Mouse (Mus musculus) liver, adult 2 months (tissue): Measurements from ENCODE around the gene Crb1. TPM values are rescaled to one million over a fixed set of nuclear protein-coding genes. Genes with fewer than 3 reads are reported as not detected.

Source experiments
- DNase-seq: peaks from one replicate; pipeline ENCODE4 v3.0.0-alpha.2; 2011; ENCODE audit warnings: low read depth, low spot score; ENCODE audit errors: extremely low read depth
- H3K27ac ChIP-seq: fragments of 200-500 bp; replicated peaks from 2 replicates; pipeline ENCODE4 v1.5.1; 2012; ENCODE audit warnings: low read depth, mild to moderate bottlenecking, control low read depth, inconsistent platforms, low read length; ENCODE audit not compliant: insufficient read depth
- H3K27me3 ChIP-seq: fragments of 200-500 bp; 2 replicates; pipeline ENCODE4 v1.6.1; 2012; ENCODE audit warnings: mild to moderate bottlenecking, moderate library complexity, low read length, inconsistent platforms; ENCODE audit not compliant: control insufficient read depth, insufficient read depth
- H3K36me3 ChIP-seq: fragments of 200-500 bp; 2 replicates; pipeline ENCODE4 v1.6.1; 2012; ENCODE audit warnings: low read length, inconsistent platforms; ENCODE audit not compliant: control insufficient read depth, insufficient read depth
- H3K4me1 ChIP-seq: fragments of 200-500 bp; 2 replicates; pipeline ENCODE4 v1.6.1; 2011; ENCODE audit warnings: low read length; ENCODE audit not compliant: control insufficient read depth, insufficient read depth
- H3K4me3 ChIP-seq: fragments of 200-500 bp; 2 replicates; pipeline ENCODE4 v1.5.1; 2011; ENCODE audit warnings: low read depth, mild to moderate bottlenecking, control low read depth, low read length, moderate library complexity; ENCODE audit not compliant: insufficient read depth
- H3K79me2 ChIP-seq: fragments of 200-500 bp; 2 replicates; pipeline ENCODE4 v1.6.1; 2012; ENCODE audit warnings: inconsistent platforms, mild to moderate bottlenecking, low read length, moderate library complexity; ENCODE audit not compliant: control insufficient read depth, insufficient read depth
- H3K9ac ChIP-seq: fragments of 200-500 bp; 2 replicates; pipeline ENCODE4 v1.6.1; 2012; ENCODE audit warnings: low read depth, mild to moderate bottlenecking, control low read depth, inconsistent platforms, low read length
- CTCF ChIP-seq: fragments of 200-500 bp; IDR thresholded peaks from 2 replicates; pipeline ENCODE4 v1.5.1; 2011; ENCODE audit warnings: low read depth, low read length, control low read depth
- POLR2A ChIP-seq: fragments of 200-500 bp; IDR thresholded peaks from 2 replicates; pipeline ENCODE4 v1.6.1; 2011; ENCODE audit warnings: low read length, control low read depth; ENCODE audit not compliant: insufficient read depth; ENCODE audit errors: extremely low read depth
- WGBS: fragments of 180-500 bp; shearing (Covaris S2); methylation state at CpG from one replicate; pipeline ENCODE4 v1.1.7; 2018; 5-methylcytosine and 5-hydroxymethylcytosine counted together
- polyA plus RNA-seq: library from polyadenylated mRNA; depleted of rRNA; stranded (reverse); fragments of >200 nt; gene quantifications from 2 replicates; pipeline ENCODE4 v1.2.3, GENCODE M21; 2012
- total RNA-seq: library from RNA; depleted of rRNA; stranded (reverse); fragments of >200 nt; gene quantifications from 2 replicates; pipeline ENCODE4 v1.2.3, GENCODE M21; 2014

Crb1 gene
- total and polyA plus RNA-seq, 2 experiments = not detected

GRCm38 (mm10) chr1:139179707-139180106 lies 197.2 kb downstream of the Crb1 start:
- H3K79me2 ChIP-seq = no peaks in the 10 kb centered on the region

GRCm38 (mm10) chr1:139174058-139174832 lies 202.7 kb downstream of the Crb1 start:
- WGBS = 87% methylated on average over 3 of the region's 3 CpGs
- H3K79me2 ChIP-seq = no peaks in the 10 kb centered on the region
- H3K27me3 ChIP-seq = no peaks in the 10 kb centered on the region
- DNase-seq = no peak
- H3K36me3 ChIP-seq = peaks cover 26% of the 10 kb centered on the region
- H3K9ac ChIP-seq = no peak overlapping the region
- no peak overlapping the region for H3K27ac ChIP-seq
- H3K4me3 ChIP-seq = no peak overlapping the region
- no peaks in the 10 kb centered on the region for H3K4me1 ChIP-seq
- no peak for TF ChIP-seq POLR2A

More at GRCm38 (mm10) chr1:139179707-139180106, 197.2 kb downstream of the Crb1 start:
- Histone ChIP-seq H3K36me3 (peaks cover 2% of the 10 kb centered on the region; the same call in 1 of the 2 replicates), H3K4me3 (no peak overlapping the region), H3K27ac (no peak overlapping the region), H3K4me1 (no peaks in the 10 kb centered on the region), H3K27me3 (no peaks in the 10 kb centered on the region), H3K9ac (no peak overlapping the region)
- no peak for DNase-seq
- WGBS = 88% methylated on average over 1 of the region's 1 CpGs
- TF ChIP-seq CTCF (no peak), POLR2A (no peak)

- Histone ChIP-seq H3K79me2 (no peaks in the 10 kb centered on the region), H3K27me3 (no peaks in the 10 kb centered on the region), H3K9ac (no peak overlapping the region), H3K4me3 (no peak overlapping the region), H3K4me1 (no peaks in the 10 kb centered on the region), H3K27ac (no peak overlapping the region), H3K36me3 (0 out of 2 replicates have a peak, but pooled peaks cover 2% of the 10 kb centered on the region)
- TF ChIP-seq POLR2A (no peak), CTCF (no peak)
- DNase-seq = peak; percentile 16
- 48% methylated on average over 5 of the region's 5 CpGs for WGBS
Observed at GRCm38 (mm10) chr1:139162814-139163213, 214.1 kb downstream of the Crb1 start.

GRCm38 (mm10) chr1:139161619-139162018 lies 215.3 kb downstream of the Crb1 start:
- no peak for TF ChIP-seq POLR2A
- peak; percentile 14; the same call in 1 of the 2 replicates for TF ChIP-seq CTCF
- H3K9ac ChIP-seq = no peak overlapping the region
- H3K4me3 ChIP-seq = no peak overlapping the region
- 66% methylated on average over 3 of the region's 3 CpGs for WGBS
- no peaks in the 10 kb centered on the region for H3K27me3 ChIP-seq
- H3K79me2 ChIP-seq = no peaks in the 10 kb centered on the region
- no peak for DNase-seq
- H3K27ac ChIP-seq = no peak overlapping the region
- H3K36me3 ChIP-seq = peaks cover 2% of the 10 kb centered on the region; the same call in 1 of the 2 replicates
- H3K4me1 ChIP-seq = no peaks in the 10 kb centered on the region

GRCm38 (mm10) chr1:139156397-139156796 lies 220.5 kb downstream of the Crb1 start:
- Histone ChIP-seq H3K79me2 (no peaks in the 10 kb centered on the region), H3K27me3 (no peaks in the 10 kb centered on the region), H3K4me3 (no peak overlapping the region), H3K9ac (no peak overlapping the region), H3K4me1 (no peaks in the 10 kb centered on the region), H3K27ac (no peak overlapping the region), H3K36me3 (peaks cover 2% of the 10 kb centered on the region)
- DNase-seq = peak; percentile 29
- TF ChIP-seq POLR2A (no peak), CTCF (peak; percentile 65)
- WGBS = 28% methylated on average over 3 of the region's 3 CpGs

GRCm38 (mm10) chr1:139153493-139153892 lies 223.4 kb downstream of the Crb1 start:
- Histone ChIP-seq H3K36me3 (no peaks in the 10 kb centered on the region; the same call in none of the 2 replicates), H3K79me2 (no peaks in the 10 kb centered on the region), H3K27ac (no peak overlapping the region), H3K9ac (no peak overlapping the region), H3K4me1 (no peaks in the 10 kb centered on the region), H3K27me3 (no peaks in the 10 kb centered on the region), H3K4me3 (no peak overlapping the region)
- 81% methylated on average over 6 of the region's 6 CpGs for whole genome bisulfite sequencing
- DNase-seq = no peak
- no peak for TF ChIP-seq POLR2A
- TF ChIP-seq CTCF = no peak
